Mouse (Mus musculus): ENCODE data around the gene Hook1.
"Not testable (repeated sequence)": the region's sequence is repeated elsewhere in the genome, so short reads cannot be mapped to it uniquely, and the experiment has no call there.

The Hook1 gene

GRCm38 (mm10) chr4:95966928-95967724 lies at the start of gene Hook1:
Gene Hook1 (plus strand): TSS chr4:95967240.
- DNase-seq = peak; percentile 97 to 99

DNA sequence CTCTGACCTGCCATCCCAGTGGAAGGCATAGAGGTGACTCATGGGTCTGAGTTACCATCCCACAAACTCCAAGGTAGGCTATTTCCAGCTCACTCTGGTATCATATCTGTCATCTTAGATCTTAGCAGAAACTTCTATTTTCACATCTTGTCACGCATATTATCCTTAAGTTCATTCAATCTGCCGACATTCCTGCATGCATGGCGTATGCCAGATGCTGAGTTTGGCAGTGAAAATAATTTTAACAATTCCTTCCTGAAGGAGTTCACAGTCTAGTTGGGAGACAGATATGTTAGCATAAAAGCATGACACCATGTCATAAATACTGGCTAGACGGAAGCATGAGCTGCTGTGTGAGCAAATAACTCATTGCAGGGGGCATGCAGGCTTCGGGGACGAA lies 49.3 kb upstream of the Hook1 start:
- no peak for DNase-seq

DNA sequence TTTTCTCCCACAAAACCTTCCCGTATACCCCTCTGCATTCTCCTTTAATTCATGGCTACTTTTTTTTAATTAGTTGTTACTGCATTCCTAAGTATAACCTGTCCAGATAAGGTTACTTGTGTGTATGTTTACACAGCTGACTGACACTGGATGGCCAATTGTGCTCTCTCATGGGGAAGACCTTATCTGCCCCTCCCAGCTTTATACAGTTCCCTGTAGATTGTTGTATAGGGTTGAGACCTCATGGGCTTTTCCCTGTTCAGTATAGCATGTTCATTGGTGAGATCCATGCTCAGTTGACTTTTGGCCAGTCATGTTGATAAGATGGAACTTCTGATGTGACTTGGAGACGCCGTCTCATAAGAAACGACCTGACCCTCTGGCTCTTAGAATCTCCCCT lies 46.6 kb upstream of the Hook1 start:
- DNase-seq = no peak

GRCm38 (mm10) chr4:95924210-95925184 lies 42.5 kb upstream of the Hook1 start:
- DNase-seq = peak; percentile 65 to 76

DNA sequence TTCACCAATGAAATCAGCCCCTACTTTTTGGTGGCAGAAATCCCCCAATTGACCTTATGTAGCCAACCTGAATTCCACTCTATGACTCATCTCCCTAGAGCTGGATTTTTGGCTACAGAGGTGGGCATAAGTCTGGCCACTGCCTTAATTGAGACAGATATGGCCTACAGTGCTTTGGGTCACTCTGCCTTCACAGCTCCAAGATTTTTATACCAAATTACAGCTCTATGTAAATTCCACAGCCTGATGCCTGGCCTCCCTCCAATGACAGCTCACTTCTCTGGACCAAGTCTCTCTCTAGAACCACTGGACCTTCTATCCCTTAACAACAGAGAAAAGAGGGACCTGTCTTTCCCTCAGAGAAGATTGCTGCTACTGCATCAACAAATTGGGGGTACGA lies 38.2 kb upstream of the Hook1 start:
- DNase-seq = no peak

DNA sequence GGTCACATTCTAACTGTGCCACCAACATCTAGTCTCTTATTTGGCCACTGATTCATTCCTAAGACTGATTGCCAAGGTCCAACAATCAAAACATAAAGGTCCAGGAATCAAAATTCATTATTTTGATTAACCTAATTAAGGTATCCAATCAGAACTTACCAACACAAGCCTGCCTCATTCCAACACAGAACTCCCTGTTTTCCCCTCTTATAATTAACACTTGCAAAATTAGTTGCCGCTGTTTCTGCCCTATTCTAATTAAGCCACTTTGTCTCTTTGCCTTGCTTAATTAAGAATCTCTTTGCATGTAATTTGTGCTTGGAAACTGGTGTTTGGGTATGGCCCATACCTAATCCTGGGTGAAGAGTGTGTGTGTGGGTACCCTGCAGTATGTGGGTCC lies 37.1 kb upstream of the Hook1 start:
- no peak for DNase-seq

- no peak for DNase-seq
Measured at GRCm38 (mm10) chr4:95931331-95931730, 35.7 kb upstream of the Hook1 start.

DNA sequence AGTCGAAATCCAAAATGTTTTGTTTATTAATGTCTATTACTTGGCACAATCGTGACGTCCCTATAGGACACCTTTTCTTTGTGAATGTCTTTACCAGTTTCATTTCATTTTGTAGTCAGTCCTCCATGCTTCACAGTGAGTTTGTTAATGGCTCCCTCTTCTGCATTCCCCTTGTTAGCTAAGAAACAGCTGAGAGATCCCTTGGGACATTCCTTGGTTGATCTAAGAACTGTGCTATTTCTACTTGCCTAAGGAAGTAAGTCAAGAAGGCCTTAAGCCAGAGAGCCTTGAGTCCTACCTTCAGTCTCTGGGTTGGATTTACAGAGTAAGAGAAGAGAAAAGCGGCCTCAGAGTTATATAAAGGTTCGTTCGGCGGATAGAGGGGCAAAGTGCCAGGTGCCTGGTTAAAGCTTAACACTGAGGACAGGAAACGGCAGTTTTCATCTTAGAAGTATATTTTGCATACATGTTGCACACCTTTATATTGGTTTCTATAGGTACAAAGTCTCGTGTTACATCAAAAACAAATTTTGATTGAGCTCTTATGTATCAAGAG lies 33.2 kb upstream of the Hook1 start:
- DNase-seq = peak; percentile 78 to 84

GRCm38 (mm10) chr4:95934384-95935035 lies 32.5 kb upstream of the Hook1 start:
- DNase-seq = peak; percentile 39 to 68

DNA sequence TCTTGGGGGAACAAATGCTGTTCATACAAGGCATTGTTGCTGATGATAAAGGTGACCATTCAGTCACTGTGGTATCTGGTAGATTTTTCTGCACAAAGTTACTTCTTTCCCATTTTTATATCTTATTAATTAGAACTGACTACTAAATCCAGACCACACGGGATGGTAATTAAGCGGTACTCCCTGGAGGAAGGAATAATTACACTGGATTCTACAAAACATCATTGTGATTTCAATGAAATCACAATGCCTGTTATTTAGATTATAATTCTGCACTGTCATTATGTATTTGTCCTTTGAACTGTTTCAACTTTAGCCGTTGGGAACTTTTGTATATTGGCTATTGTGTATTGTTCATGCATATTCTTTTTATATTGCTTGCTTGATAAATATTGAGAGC lies 28.3 kb upstream of the Hook1 start:
- DNase-seq = no peak

DNA sequence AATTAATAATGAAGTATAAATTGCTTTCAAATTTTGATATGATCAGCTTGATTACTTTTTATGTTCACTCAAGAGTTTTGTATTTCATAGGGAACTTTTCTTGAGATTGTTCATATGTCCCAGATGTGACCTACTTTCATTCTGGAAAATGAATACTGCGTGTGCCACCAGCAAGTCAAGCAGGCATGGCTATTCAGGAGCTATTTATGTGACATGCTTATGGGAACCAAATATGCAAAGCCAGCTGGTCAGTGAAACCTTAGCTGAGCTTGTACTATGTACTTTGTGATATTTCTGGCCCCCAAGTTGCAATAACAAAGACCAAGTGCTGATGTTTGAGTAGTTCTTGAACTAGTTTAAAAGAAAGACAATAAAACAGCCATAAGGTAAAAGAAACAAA lies 19.1 kb upstream of the Hook1 start:
- DNase-seq = no peak

DNA sequence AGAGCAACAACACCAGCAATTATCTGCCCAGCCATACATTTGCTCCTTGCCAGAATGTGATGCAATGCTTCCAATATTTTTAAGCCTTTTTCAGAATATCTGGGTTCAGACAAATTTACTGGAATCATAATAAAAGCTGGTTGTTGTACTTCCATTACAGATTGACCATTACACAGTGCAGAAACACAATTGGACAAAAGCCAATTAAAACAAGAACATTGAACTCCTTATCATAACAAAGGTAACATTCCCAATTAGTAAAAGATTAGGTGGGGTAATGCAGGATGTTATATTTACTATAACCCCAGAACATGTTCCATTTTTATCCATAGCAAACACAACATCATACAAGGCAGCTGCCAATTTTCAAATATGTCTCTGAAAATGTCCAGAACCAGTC lies 13.7 kb upstream of the Hook1 start:
- DNase-seq = no peak

DNA sequence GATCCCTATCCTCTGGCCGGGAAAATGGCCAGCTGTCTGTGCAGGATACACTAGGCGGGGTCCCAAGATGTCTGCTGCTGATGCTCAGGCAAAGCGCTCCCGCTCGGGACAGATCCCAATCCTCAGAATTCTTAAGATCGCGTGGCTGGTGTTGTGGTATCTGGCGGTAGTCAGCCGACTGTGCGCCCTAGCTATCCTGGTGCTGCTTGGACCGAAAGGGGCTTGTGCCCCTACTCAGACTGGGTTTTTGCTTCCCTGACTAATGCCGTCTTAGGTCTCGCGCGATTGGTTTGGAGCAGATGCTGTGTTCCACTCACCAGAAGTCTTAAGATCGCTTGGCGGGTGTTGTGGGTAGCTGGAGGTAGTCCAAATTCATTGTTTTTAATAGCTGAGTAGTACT lies 15.2 kb downstream of the Hook1 start:
- not testable (repeated sequence) for DNase-seq

GRCm38 (mm10) chr4:96016875-96017274 lies 49.8 kb downstream of the Hook1 start:
- no peak for DNase-seq

DNA sequence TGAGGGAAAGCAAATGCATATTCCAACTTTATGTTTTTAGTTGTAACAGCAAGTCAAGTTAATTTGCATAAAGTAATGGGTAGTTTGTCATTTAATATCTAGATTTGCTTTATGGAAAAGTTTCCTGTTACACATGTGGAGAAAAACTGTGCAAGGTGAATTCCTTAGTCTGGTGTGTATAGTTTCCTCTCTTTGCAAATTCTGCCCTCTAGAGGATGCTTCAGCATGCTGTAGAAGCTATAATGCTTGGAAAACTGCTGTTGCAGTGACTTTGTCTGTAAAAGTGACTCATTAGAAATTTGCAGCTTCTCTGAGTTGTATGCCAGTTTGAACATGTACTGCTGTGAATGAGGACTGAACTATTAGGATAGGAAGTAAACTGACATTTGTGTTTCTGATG lies 55.8 kb downstream of the Hook1 start:
- peak in 1 of 2 experiments; percentile 9 for DNase-seq

- DNase-seq = no peak
Measured at GRCm38 (mm10) chr4:96028412-96028811, 61.4 kb downstream of the Hook1 start.

- DNase-seq = no peak
Measured at GRCm38 (mm10) chr4:96060106-96060505, 93.1 kb downstream of the Hook1 start.

DNA sequence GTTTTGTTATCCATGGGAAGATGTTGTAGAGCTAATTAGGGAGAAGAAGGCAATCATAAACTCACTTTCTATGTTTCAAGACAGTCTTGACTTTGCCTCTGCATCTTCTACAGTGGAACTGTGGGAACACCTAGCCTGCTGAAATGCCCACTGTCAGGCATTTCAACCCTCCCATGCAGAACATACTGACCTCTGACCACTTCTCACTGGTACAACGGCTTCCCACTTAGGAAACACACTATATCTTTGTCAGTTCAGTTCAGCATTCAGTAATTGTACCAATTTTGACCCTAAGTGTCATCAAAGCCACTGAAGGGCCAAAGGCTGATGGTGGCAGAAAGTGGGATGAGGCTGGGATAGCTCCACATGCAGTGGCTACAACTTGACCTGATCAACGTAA lies 95.0 kb downstream of the Hook1 start:
- no peak for DNase-seq
